Mouse (Mus musculus) CD4-positive, CD25-positive, alpha-beta regulatory T cell, adult 4 months (primary cell): ENCODE measurements at regions not wholly inside any gene's neighbourhood (a gene's known extent, or its start where the extent isn't known, plus 50 kb on each side); places are given as distances from the start of the nearest gene placed in this dataset.
A peak's percentile ranks its signal among the peaks of the same experiment; 100 is the strongest.
"Not testable (repeated sequence)": the region's sequence is repeated elsewhere in the genome, so short reads cannot be mapped to it uniquely, and the experiment has no call there.

Experiments used
- ATAC-seq: one replicate; pipeline ENCODE4 v1.8.0; 2017

- no peak for ATAC-seq
Observed at GRCm38 (mm10) chr15:52406156-52406885, 1478.4 kb upstream of the Gm7489 start.

DNA sequence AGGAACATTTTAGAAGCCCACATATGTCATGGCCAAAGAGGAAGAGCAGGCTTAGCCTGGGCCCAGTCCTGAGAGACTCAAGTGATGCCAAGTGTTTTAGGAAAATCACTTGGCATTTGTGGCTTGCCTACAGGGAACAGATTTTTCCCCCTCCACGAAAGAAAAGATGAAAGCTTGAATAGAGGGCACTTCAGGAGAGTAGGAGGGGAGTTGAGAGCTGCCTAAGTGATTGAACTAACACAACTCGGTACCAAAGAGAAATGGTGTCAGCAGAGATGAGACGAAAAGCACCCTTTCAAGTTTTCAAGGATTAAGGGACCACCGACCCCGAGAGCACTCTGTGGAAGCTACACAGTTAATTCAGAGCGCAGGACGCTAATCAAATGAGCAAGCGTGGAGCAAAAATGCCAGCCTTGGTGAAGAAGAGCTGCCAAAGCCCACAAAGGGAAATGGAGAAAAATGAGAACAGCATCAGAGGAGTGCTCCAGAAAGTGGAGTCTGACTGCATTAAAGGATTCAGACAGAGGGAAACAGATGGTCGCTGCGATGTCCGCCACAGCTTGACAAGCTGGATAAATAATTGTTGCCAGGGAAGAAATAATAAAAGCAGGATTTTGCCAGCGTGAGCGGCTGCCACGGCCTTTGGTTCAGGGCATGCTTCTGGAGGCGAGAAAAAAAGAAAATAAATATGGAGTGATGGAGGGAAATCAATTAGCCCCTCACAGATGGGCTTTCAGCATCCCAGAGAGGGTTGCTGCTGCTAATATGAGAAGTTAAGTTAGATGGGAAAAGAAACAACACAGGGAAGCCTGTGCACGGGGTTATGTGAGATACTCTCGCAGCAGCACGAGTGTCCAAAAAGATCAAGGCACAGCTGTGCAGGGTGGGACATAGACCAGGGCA is 1471.6 kb upstream of the Gm7489 start:
- ATAC-seq, result no peak

DNA sequence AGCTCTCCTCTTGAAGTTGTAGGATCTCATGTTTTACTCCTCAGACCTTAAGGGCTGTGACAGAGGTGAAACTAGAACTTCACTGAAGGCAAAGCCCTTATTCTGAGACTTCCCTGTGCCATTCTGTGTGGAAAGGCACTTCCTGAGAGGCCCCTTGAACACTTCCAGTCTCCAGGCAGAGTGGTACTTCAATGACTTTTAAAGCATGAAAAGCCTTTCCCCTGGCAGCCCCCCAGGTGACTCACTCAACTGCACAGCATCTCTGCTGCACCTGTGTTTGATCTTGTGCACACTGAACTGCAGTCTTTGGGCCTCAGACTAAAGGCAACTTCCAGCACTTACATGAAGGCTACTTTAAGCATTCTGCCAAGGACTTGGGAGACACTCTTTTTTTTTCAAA is 1458.7 kb upstream of the Gm7489 start:
- ATAC-seq, result no peak

GRCm38 (mm10) chr15:52430491-52431158 is 1454.1 kb upstream of the Gm7489 start:
- no peak for ATAC-seq

- no peak for ATAC-seq
Observed at GRCm38 (mm10) chr15:52433639-52434038, 1451.1 kb upstream of the Gm7489 start.

DNA sequence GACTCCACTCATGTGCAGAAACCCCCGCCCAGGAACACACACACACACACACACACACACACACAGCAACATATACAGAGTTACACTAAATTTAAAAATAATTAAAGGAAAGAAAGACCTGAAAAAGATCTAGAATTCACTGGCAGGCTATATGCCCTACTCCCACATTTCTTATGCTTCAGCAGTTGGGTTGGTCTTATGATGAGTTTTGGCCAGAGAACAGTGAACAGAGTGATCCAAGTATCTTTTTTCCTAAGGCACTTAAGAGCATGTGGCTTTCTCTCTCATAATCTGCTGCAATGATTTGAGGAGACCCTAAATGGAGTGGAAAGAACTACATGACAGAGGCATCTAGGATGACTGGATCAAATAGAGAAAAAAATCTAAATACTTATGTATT is 1446.3 kb upstream of the Gm7489 start:
- ATAC-seq, result no peak

DNA sequence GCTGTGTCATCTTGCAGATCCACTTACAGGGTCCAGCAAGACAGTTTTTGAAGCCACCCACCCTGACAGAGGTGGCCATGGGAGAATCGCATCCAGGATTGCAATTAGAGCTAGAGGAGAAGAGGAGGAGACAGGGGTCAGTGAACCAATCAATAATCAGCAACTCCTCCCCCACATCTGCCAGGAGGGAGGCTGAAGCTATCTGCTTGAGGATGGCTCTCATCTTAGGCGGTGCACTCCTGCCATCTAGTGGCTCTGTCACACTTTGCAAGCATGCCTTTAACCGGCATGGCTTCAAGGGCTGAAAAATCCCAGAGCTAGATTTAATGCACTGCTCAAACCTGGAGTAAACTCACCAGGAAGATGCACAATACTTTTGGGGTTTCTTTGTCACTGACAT is 1425.9 kb upstream of the Gm7489 start:
- ATAC-seq, result peak; percentile 62

- ATAC-seq, result no peak
Observed at GRCm38 (mm10) chr15:52459315-52459714, 1425.4 kb upstream of the Gm7489 start.

- no peak for ATAC-seq
Observed at GRCm38 (mm10) chr15:52464226-52465138, 1420.2 kb upstream of the Gm7489 start.

- not testable (repeated sequence) for ATAC-seq
Observed at GRCm38 (mm10) chr15:52478124-52478523, 1406.6 kb upstream of the Gm7489 start.

DNA sequence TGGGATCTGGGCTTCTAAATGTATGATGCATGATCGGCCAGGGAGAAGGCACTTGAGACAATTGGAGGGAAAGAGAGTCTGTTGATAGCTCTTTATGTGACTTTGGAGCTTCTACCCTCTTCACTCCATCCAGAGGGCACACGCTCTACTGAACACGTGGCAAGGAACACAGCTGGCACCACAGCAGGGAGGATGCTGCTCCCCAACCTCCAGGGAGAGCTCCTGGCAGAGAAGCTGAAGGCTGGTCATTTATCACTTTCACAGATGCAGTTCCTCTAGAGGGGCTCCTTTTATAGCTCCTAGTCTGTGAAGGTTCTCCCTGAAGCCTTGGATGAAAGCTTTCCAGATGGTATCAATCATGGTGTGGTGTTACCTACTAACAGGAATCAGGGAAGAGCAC is 1403.9 kb upstream of the Gm7489 start:
- no peak for ATAC-seq

DNA sequence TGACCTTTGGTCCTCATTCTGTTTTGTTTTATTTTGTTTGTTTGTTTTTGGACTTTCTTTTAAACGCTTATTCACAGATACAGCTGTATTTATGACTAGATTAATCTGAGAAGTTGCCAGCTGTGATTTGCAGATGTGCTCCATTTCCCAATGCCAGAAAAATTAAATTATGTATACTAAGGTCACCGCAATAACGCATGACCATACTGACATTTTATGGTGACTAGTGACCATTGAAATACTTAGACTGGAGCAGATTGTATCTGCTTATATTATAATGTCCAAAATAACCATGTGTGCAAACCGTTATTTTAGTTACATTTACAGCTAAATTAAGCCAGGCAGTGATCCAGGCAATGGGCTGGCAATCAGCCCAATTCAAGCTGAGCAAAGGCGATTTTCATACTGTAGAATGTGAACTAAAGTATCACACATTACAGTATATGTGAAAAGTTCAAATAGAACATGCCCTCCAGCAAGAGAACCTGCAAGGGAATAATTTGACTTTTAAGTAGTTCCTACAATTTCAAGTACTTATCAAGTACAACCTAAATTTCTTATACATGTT is 1401.0 kb upstream of the Gm7489 start:
- ATAC-seq, result no peak

DNA sequence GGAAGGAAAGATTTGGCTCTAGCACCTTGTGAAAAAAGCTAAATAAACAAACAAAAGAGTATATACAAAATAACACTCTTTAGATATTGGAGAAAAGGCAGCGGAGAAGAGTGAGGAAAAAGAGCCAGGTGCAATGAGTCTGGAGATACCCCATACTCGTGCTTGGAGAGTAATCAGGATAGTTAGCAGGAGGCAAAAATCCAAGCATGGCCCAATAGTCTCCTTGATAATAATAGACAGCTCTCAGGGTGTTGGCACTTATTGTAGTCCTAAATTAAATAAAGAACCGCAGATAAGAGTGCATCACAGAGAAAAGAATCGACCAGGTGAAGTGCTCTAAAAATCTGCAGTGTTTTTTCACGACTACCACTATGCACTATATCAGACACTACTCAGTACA is 1400.4 kb upstream of the Gm7489 start:
- no peak for ATAC-seq

DNA sequence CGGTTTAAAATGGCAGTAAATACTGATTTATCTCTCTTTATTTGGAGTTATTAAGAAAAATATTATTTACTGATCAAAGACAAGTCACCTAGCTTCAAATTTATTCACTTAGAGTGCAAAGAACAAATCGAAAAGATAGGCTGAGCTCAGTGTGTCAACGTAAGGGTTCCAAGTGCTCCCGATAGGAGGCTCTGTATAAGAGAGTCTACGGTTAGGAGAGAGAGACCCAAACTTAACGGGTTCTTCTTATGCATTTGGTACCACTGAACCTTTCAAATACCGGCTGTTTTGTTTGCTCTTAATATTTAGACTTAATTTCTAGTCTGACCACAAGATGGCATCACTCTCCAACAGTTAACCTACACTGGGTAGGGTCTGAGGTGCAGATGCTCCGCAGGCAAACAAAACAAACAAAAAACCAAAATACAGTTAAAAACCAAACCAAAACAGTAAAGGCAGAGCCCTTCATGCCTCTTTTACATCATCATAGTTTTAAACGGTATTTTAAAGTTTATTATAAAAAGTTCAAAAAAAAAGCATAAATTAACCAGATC is 1379.4 kb upstream of the Gm7489 start:
- peak; percentile 81 for ATAC-seq

GRCm38 (mm10) chr15:52506930-52507329 is 1377.8 kb upstream of the Gm7489 start:
- no peak for ATAC-seq

- ATAC-seq, result no peak
Observed at GRCm38 (mm10) chr15:52508609-52509008, 1376.1 kb upstream of the Gm7489 start.

- no peak for ATAC-seq
Observed at GRCm38 (mm10) chr15:52510137-52510536, 1374.6 kb upstream of the Gm7489 start.

- no peak for ATAC-seq
Observed at GRCm38 (mm10) chr15:52536594-52536993, 1348.1 kb upstream of the Gm7489 start.

DNA sequence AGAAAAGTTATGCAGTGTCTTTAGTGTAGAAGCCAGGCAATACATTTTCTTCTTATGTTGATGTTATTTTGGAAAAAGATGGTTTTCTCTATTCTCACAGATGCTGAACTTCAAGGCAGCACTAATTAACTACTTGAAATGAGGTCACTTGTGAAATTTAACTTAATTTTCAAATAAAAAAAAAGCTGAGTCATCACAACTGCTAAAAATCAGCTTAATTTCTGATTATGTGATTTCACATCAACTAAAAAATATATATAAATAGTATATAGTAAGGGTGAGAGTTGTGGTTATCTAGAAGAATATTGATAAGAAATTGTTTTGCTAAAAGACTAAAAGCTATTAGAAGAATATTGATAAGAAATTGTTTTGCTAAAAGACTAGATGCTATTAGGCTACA is 1326.0 kb upstream of the Gm7489 start:
- ATAC-seq, result no peak

GRCm38 (mm10) chr15:52564078-52564477 is 1320.6 kb upstream of the Gm7489 start:
- ATAC-seq, result no peak

- peak; percentile 8 for ATAC-seq
Observed at GRCm38 (mm10) chr15:52565449-52565851, 1319.3 kb upstream of the Gm7489 start.

- ATAC-seq, result peak; percentile 88
Observed at GRCm38 (mm10) chr15:52570256-52570655, 1314.5 kb upstream of the Gm7489 start.
